Mouse (Mus musculus) brain, embryonic 14.5 days (tissue): Measurements from ENCODE around the gene Med31.

Source experiments
- CTCF ChIP-seq: fragments of 200-500 bp; IDR thresholded peaks from 2 replicates; pipeline ENCODE4 v1.5.1; 2012; ENCODE audit warnings: inconsistent platforms, mild to moderate bottlenecking, moderate library complexity, borderline replicate concordance; ENCODE audit not compliant: insufficient read depth, insufficient read length; ENCODE audit errors: extremely low read depth
- POLR2A ChIP-seq: fragments of 200-500 bp; IDR thresholded peaks from 2 replicates; pipeline ENCODE4 v1.6.1; 2012; ENCODE audit warnings: mild to moderate bottlenecking, inconsistent platforms, borderline replicate concordance; ENCODE audit not compliant: poor library complexity, insufficient read depth, insufficient read length, severe bottlenecking; ENCODE audit errors: extremely low read depth

GRCm38 (mm10) chr11:72215410-72215797 is at the start of gene Med31:
- TF ChIP-seq POLR2A (no peak), CTCF (no peak)
